In genomic region chr14:25555291-25555781, GRCm38 (mm10) we compare ENCODE assay signal across 8 mouse cellular contexts.
DNase-seq lines count a peak whose midpoint lies in the region; ATAC-seq and TF ChIP-seq lines count a peak whose summit lies in the region.

No protein-coding gene starts in this region.

- peaks cover 57% of the 10 kb centered on the region for H3K4me1 ChIP-seq in liver, embryonic 13.5 days (replicated peaks)
- peaks cover 20% of the 10 kb centered on the region for H3K4me1 ChIP-seq in liver, postnatal 0 days (ENCODE audit: insufficient read depth)
- peaks cover 43% of the 10 kb centered on the region for H3K4me1 ChIP-seq in hindbrain, postnatal 0 days (ENCODE audit: insufficient read depth, low read length)
- peaks cover 85% of the 10 kb centered on the region for H3K4me1 ChIP-seq in neural tube, embryonic 13.5 days (replicated peaks)

- TF ChIP-seq EP300 in liver, postnatal 0 days (IDR thresholded peaks at IDR 0.05; ENCODE audit: low read depth), result no peak

- H3K4me2 ChIP-seq in liver, embryonic 13.5 days, result no peak overlapping the region
- H3K4me2 ChIP-seq in liver, postnatal 0 days (ENCODE audit: low read depth, low read length), result no peak overlapping the region
- H3K4me2 ChIP-seq in hindbrain, postnatal 0 days (ENCODE audit: low read depth, low read length), result peak overlapping the region; percentile 23
- H3K4me2 ChIP-seq in neural tube, embryonic 13.5 days, result peak overlapping the region; percentile 26

- H3K9me3 ChIP-seq in liver, embryonic 13.5 days (replicated peaks), result no peaks in the 10 kb centered on the region
- no peaks in the 10 kb centered on the region for H3K9me3 ChIP-seq in liver, postnatal 0 days (ENCODE audit: low read length)
- H3K9me3 ChIP-seq in hindbrain, postnatal 0 days (ENCODE audit: low read length), result no peaks in the 10 kb centered on the region
- H3K9me3 ChIP-seq in neural tube, embryonic 13.5 days, result no peaks in the 10 kb centered on the region

- no peak overlapping the region for H3K9ac ChIP-seq in liver, embryonic 13.5 days
- no peak overlapping the region for H3K9ac ChIP-seq in liver, postnatal 0 days (replicated peaks)
- H3K9ac ChIP-seq in hindbrain, postnatal 0 days (replicated peaks; ENCODE audit: low read length), result peak overlapping the region; percentile 28; the same call in 1 of the 2 replicates
- peak overlapping the region; percentile 58 for H3K9ac ChIP-seq in neural tube, embryonic 13.5 days

- H3K27ac ChIP-seq in liver, embryonic 13.5 days, result peak overlapping the region; percentile 2; the same call in 1 of the 2 replicates
- H3K27ac ChIP-seq in liver, postnatal 0 days (ENCODE audit: low read depth), result no peak overlapping the region
- peak overlapping the region; percentile 59 for H3K27ac ChIP-seq in hindbrain, postnatal 0 days
- peak overlapping the region; percentile 83 for H3K27ac ChIP-seq in neural tube, embryonic 13.5 days (replicated peaks)

- no peak for DNase-seq in liver, embryonic 13.5 days
- no peak for DNase-seq in liver, postnatal 0 days
- DNase-seq in embryo, embryonic 11 days, result peak; percentile 65
- peak; percentile 67 for DNase-seq in hindbrain, postnatal 0 days (ENCODE audit: low spot score)
- no peak for DNase-seq in spleen, postnatal 10 days (ENCODE audit: low spot score in 2 of 2)
- DNase-seq in spleen, adult 18-20 months, result no peak
- DNase-seq in spleen, postnatal 4 days (ENCODE audit: low spot score in 2 of 2), result no peak

- peaks cover 3% of the 10 kb centered on the region; the same call in 1 of the 2 replicates for H3K36me3 ChIP-seq in liver, embryonic 13.5 days
- peaks cover 10% of the 10 kb centered on the region for H3K36me3 ChIP-seq in liver, postnatal 0 days (replicated peaks; ENCODE audit: insufficient read depth, low read length)
- no peaks in the 10 kb centered on the region for H3K36me3 ChIP-seq in hindbrain, postnatal 0 days (ENCODE audit: insufficient read depth, low read length)
- peaks cover 3% of the 10 kb centered on the region; the same call in 1 of the 2 replicates for H3K36me3 ChIP-seq in neural tube, embryonic 13.5 days

- H3K4me3 ChIP-seq in liver, embryonic 13.5 days (replicated peaks), result no peak overlapping the region
- no peak overlapping the region for H3K4me3 ChIP-seq in liver, postnatal 0 days (ENCODE audit: low read depth, low read length)
- H3K4me3 ChIP-seq in hindbrain, postnatal 0 days (ENCODE audit: low read length), result no peak overlapping the region
- no peak overlapping the region for H3K4me3 ChIP-seq in neural tube, embryonic 13.5 days

- H3K27me3 ChIP-seq in liver, embryonic 13.5 days, result no peaks in the 10 kb centered on the region
- H3K27me3 ChIP-seq in liver, postnatal 0 days (ENCODE audit: insufficient read depth, low read length), result no peaks in the 10 kb centered on the region
- H3K27me3 ChIP-seq in hindbrain, postnatal 0 days (ENCODE audit: insufficient read depth, low read length), result no peaks in the 10 kb centered on the region
- H3K27me3 ChIP-seq in neural tube, embryonic 13.5 days, result no peaks in the 10 kb centered on the region

- WGBS in liver, embryonic 13.5 days (ENCODE audit: insufficient replicate concordance), result 72% methylated on average over 10 of the region's 10 CpGs
- 73% methylated on average over 10 of the region's 10 CpGs for WGBS in liver, postnatal 0 days (ENCODE audit: insufficient replicate concordance)
- 14% methylated on average over 10 of the region's 10 CpGs for WGBS in hindbrain, postnatal 0 days
- 5% methylated on average over 10 of the region's 10 CpGs for WGBS in neural tube, embryonic 13.5 days

- TF ChIP-seq CTCF in liver, postnatal 0 days (IDR thresholded peaks at IDR 0.05; ENCODE audit: low read depth), result no peak
- no peak for TF ChIP-seq CTCF in hindbrain, postnatal 0 days (IDR thresholded peaks at IDR 0.05; ENCODE audit: low read depth)

- ATAC-seq in liver, embryonic 13.5 days (ENCODE audit: low read depth), result no peak
- no peak for ATAC-seq in liver, postnatal 0 days
- ATAC-seq in hindbrain, postnatal 0 days, result peak; percentile 46
- peak; percentile 41; the same call in 1 of the 2 replicates for ATAC-seq in neural tube, embryonic 13.5 days (ENCODE audit: low read depth)

Comparison
In these comparisons a context has a peak if more than half of its experiments do, and no peak if none do; other contexts are left out.
1. ATAC-seq: peak in hindbrain, postnatal 0 days (single experiment) and neural tube, embryonic 13.5 days (single experiment); none in liver, embryonic 13.5 days (single experiment) and liver, postnatal 0 days (single experiment).
2. DNase-seq: peak in embryo, embryonic 11 days (single experiment) and hindbrain, postnatal 0 days (single experiment); none in liver, embryonic 13.5 days (single experiment), liver, postnatal 0 days (single experiment), spleen, postnatal 10 days (0 of 2), spleen, adult 18-20 months (0 of 2) and spleen, postnatal 4 days (0 of 2).
3. H3K4me2 ChIP-seq: peak in hindbrain, postnatal 0 days (single experiment) and neural tube, embryonic 13.5 days (single experiment); none in liver, embryonic 13.5 days (single experiment) and liver, postnatal 0 days (single experiment).
4. H3K9ac ChIP-seq: peak in hindbrain, postnatal 0 days (single experiment) and neural tube, embryonic 13.5 days (single experiment); none in liver, embryonic 13.5 days (single experiment) and liver, postnatal 0 days (single experiment).